Mouse (Mus musculus): ENCODE measurements around the gene Cxcr2. TPM values are rescaled to one million over a fixed set of nuclear protein-coding genes. Genes with fewer than 3 reads are reported as not detected.
"Not testable (repeated sequence)": the region's sequence is repeated elsewhere in the genome, so short reads cannot be mapped to it uniquely, and the experiment has no call there.

Cxcr2 gene
- polyA plus RNA-seq, 1 experiment, result not detected

DNA sequence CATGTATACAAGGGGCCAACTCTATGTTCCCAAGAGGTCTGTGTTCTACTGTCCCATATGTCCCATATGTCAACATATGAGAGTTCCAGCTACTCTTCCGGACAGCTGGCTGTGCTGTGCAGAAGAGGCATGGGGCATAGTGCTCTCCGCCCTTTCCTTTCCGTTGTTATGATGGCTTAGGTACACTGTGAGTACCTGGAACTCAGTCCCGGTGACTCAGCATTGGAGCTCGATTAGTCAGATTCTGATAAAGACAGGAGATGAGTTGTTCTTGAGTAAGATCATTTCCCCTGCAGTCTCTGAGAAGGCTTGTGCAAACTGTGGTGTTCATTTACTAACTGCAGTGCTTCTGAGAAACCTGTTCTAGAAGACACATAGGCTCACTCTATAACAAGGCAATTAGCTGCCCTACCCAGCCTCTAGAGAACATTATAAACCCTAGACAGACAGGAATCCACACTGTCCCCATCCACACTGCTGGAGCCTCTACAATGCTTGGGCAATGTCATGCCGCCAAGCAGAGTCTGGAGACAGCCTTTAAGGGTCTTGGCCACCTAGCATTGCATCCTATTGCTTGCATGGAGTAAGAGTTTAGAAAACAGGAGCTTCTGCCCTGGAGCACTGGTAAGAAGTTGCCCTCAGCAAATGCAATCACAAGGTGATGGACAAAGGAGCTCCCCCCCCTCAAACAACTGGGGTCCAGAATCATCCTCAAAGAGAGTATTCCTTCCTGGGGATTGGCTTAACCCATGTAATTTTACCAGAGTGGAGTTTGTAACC, 4.5 kb upstream of the Cxcr2 start:
- Histone ChIP-seq H3K36me3 (ENCODE audit: control insufficient read depth, insufficient read depth, low read length) (no peaks in the 10 kb centered on the region), H3K27ac (ENCODE audit: control insufficient read depth, insufficient read depth, low read depth, low read length) (no peak overlapping the region), H3K4me1 (ENCODE audit: control insufficient read depth, insufficient read depth, low read length) (no peaks in the 10 kb centered on the region; the same call in 1 of the 2 replicates), H3K4me3 (ENCODE audit: control insufficient read depth, low read depth, low read length) (no peak overlapping the region), H3K27me3 (ENCODE audit: control insufficient read depth, insufficient read depth, low read length) (no peaks in the 10 kb centered on the region)
- no peak for TF ChIP-seq CTCF (IDR thresholded peaks at IDR 0.05; ENCODE audit: control insufficient read depth, insufficient read depth, insufficient replicate concordance, low read depth, low read length)
- no peak for TF ChIP-seq POLR2A (IDR thresholded peaks at IDR 0.05; ENCODE audit: control insufficient read depth, low read depth, low read length)

DNA sequence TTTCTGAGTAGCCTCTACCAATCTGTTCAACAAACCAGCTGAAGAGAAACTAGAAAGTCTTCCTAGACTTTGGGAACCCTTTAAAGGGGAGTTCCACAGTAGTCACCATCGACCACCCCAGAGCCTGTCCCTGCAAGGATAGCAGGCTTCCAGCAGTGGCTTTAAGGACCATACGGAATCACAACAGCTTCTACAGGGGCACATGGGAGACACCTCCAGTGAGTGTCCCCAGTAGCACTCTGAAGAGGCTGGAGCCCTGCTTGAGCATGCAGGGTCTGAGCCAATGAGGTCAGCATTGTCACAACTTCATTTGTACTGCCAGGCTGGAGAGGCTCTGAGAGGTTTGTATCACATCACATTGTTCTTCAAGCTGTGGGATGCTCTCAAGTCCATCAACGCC, 3.7 kb upstream of the Cxcr2 start:
- Histone ChIP-seq H3K36me3 (ENCODE audit: control insufficient read depth, insufficient read depth, low read length) (no peaks in the 10 kb centered on the region), H3K4me3 (ENCODE audit: control insufficient read depth, low read depth, low read length) (no peak overlapping the region), H3K27me3 (ENCODE audit: control insufficient read depth, insufficient read depth, low read length) (no peaks in the 10 kb centered on the region), H3K4me1 (ENCODE audit: control insufficient read depth, insufficient read depth, low read length) (no peaks in the 10 kb centered on the region; the same call in 1 of the 2 replicates), H3K27ac (ENCODE audit: control insufficient read depth, insufficient read depth, low read depth, low read length) (no peak overlapping the region)
- no peak for TF ChIP-seq CTCF (IDR thresholded peaks at IDR 0.05; ENCODE audit: control insufficient read depth, insufficient read depth, insufficient replicate concordance, low read depth, low read length)
- TF ChIP-seq POLR2A (IDR thresholded peaks at IDR 0.05; ENCODE audit: control insufficient read depth, low read depth, low read length), result no peak

DNA sequence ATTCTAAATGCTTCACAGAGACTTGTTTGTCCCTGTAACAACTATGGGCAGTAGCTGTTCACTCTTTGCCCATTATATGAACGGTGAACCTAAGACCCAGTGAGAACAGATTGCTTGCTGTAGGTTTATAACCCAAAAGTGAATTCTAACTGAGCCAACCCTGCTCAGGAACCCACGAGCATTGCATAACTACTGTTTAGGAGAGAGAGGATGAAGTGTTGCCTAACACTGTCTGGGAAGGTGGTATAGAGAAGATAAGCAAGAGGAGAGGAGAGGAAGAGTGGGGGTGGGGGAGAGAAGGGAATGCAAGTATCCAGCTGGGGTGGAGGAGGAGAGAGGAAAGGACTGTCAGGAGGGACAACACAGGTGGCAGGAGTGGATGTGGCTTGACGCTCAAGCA, 2.7 kb upstream of the Cxcr2 start:
- Histone ChIP-seq H3K4me1 (ENCODE audit: control insufficient read depth, insufficient read depth, low read length) (no peaks in the 10 kb centered on the region; the same call in 1 of the 2 replicates), H3K4me3 (ENCODE audit: control insufficient read depth, low read depth, low read length) (no peak overlapping the region), H3K36me3 (ENCODE audit: control insufficient read depth, insufficient read depth, low read length) (no peaks in the 10 kb centered on the region), H3K27ac (ENCODE audit: control insufficient read depth, insufficient read depth, low read depth, low read length) (no peak overlapping the region), H3K27me3 (ENCODE audit: control insufficient read depth, insufficient read depth, low read length) (no peaks in the 10 kb centered on the region)
- TF ChIP-seq POLR2A (IDR thresholded peaks at IDR 0.05; ENCODE audit: control insufficient read depth, low read depth, low read length), result no peak
- TF ChIP-seq CTCF (IDR thresholded peaks at IDR 0.05; ENCODE audit: control insufficient read depth, insufficient read depth, insufficient replicate concordance, low read depth, low read length), result no peak

DNA sequence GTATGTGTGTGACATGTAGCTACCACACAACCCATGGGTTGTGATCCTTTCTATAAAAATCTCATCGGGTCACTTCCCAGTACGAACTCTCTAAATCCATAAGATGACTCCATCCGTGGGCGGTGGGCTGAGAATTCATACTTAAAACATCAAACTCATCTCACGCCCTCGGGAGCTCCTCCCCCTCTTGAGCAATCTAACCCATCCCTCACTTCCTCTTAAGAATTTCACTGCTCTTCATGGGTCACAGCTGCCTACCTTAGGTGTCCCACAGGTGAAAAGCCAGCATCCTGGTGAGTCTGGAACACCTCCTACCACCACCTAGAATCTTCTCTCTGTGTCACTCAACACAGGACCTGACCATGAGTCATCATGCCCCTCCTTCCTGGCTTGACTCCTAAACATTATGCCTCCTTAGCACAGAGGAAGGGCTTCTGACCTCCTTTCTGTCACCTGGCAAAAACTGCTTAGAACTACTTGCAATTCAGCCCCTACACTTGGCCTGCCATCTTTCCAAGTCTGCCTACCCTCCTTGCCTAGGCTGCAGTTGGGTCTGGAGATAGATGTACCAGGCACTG, 1.7 kb downstream of the Cxcr2 start:
- Histone ChIP-seq H3K4me1 (ENCODE audit: control insufficient read depth, insufficient read depth, low read length) (no peaks in the 10 kb centered on the region), H3K27ac (ENCODE audit: control insufficient read depth, insufficient read depth, low read depth, low read length) (no peak overlapping the region), H3K36me3 (ENCODE audit: control insufficient read depth, insufficient read depth, low read length) (no peaks in the 10 kb centered on the region), H3K4me3 (ENCODE audit: control insufficient read depth, low read depth, low read length) (no peak overlapping the region), H3K27me3 (ENCODE audit: control insufficient read depth, insufficient read depth, low read length) (no peaks in the 10 kb centered on the region)
- TF ChIP-seq CTCF (IDR thresholded peaks at IDR 0.05; ENCODE audit: control insufficient read depth, insufficient read depth, insufficient replicate concordance, low read depth, low read length) (no peak), POLR2A (IDR thresholded peaks at IDR 0.05; ENCODE audit: control insufficient read depth, low read depth, low read length) (no peak)

DNA sequence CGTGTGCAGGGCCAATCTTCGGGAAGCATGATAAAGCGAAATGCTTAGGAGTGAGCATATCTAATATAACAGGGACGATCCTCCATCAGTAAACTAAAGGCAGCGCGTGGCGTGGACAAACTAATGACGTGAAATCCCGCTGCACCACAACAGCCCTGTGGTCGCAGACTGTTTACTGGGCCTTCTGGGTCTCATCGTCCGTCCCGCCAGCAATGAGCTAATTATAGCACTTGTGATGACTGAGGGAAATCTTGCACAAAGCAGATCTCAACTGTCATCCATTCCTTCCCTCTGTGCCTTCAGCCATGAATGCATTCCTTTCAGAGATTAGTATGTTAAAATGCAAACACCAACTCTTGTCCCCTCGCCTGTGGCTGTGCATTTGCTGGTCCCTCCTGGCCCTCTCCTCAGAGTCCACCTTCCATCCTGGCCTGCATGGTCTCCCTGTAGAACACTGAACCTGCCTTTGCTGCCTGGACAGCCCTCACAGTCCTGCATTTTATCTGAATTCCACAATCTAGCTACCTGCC, 2.7 kb downstream of the Cxcr2 start:
- Histone ChIP-seq H3K27me3 (ENCODE audit: control insufficient read depth, insufficient read depth, low read length) (no peaks in the 10 kb centered on the region), H3K4me3 (ENCODE audit: control insufficient read depth, low read depth, low read length) (no peak overlapping the region), H3K36me3 (ENCODE audit: control insufficient read depth, insufficient read depth, low read length) (no peaks in the 10 kb centered on the region), H3K4me1 (ENCODE audit: control insufficient read depth, insufficient read depth, low read length) (no peaks in the 10 kb centered on the region), H3K27ac (ENCODE audit: control insufficient read depth, insufficient read depth, low read depth, low read length) (no peak overlapping the region)
- no peak for TF ChIP-seq CTCF (IDR thresholded peaks at IDR 0.05; ENCODE audit: control insufficient read depth, insufficient read depth, insufficient replicate concordance, low read depth, low read length)
- TF ChIP-seq POLR2A (IDR thresholded peaks at IDR 0.05; ENCODE audit: control insufficient read depth, low read depth, low read length), result no peak

DNA sequence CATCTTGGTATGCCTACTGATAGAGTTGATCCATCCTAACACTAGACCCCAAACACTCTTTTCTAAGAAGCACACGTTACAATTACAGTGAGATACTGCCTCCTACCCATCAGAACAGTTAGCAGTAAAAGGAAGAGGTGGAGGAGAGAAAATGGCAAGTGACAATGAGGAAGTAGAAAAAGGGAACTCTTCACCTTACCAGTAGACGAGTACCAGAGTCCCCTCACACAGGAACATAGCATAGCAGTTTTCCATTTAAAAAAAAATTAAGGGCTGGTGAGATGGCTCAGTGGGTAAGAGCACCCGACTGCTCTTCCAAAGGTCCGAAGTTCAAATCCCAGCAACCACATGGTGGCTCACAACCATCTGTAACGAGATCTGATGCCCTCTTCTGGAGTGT, 5.8 kb downstream of the Cxcr2 start:
- not testable (repeated sequence) for H3K4me1 ChIP-seq (ENCODE audit: control insufficient read depth, insufficient read depth, low read length); H3K4me3 ChIP-seq (ENCODE audit: control insufficient read depth, low read depth, low read length); H3K27me3 ChIP-seq (ENCODE audit: control insufficient read depth, insufficient read depth, low read length); H3K36me3 ChIP-seq (ENCODE audit: control insufficient read depth, insufficient read depth, low read length); H3K27ac ChIP-seq (ENCODE audit: control insufficient read depth, insufficient read depth, low read depth, low read length)

DNA sequence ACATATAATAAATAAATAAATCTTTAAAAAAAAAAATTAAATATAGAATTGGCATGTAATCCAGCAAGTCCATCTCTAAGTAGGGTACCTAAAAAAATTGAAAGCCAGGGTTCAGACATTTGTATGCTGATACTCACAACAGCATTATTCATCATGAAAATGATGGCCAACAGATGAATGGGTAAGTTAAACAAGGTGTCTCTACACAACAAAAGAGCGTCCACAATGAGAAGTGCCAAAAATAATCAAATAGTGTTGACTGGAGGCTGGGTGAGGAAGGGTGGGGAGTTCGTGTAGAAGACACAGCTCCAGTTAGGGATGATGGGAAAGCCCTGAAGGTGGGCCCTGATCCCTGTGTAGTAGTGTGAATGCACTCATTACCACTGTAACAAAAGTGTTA, 6.2 kb downstream of the Cxcr2 start:
- TF ChIP-seq CTCF (IDR thresholded peaks at IDR 0.05; ENCODE audit: control insufficient read depth, insufficient read depth, insufficient replicate concordance, low read depth, low read length) (no peak), POLR2A (IDR thresholded peaks at IDR 0.05; ENCODE audit: control insufficient read depth, low read depth, low read length) (no peak)
- Histone ChIP-seq H3K36me3 (ENCODE audit: control insufficient read depth, insufficient read depth, low read length) (no peaks in the 10 kb centered on the region), H3K27ac (ENCODE audit: control insufficient read depth, insufficient read depth, low read depth, low read length) (no peak overlapping the region), H3K4me3 (ENCODE audit: control insufficient read depth, low read depth, low read length) (no peak overlapping the region), H3K27me3 (ENCODE audit: control insufficient read depth, insufficient read depth, low read length) (no peaks in the 10 kb centered on the region), H3K4me1 (ENCODE audit: control insufficient read depth, insufficient read depth, low read length) (no peaks in the 10 kb centered on the region)

All from testis, adult 2 months (tissue).